Mouse (Mus musculus): ENCODE results near the gene Gm14744. TPM values are rescaled to one million over a fixed set of nuclear protein-coding genes. Genes with fewer than 3 reads are reported as not detected.
"Not testable (repeated sequence)": the region's sequence is repeated elsewhere in the genome, so short reads cannot be mapped to it uniquely, and the experiment has no call there.

Gene Gm14744
- not detected in 2 replicates for polyA plus RNA-seq (2015; fragmentation: Nextera tagmentation; extraction: Ambion mirVana)

- WGBS, result 82% methylated on average over 2 of the region's 2 CpGs
- ATAC-seq; H3K4me2 ChIP-seq (replicated peaks); H3K27me3 ChIP-seq (replicated peaks); H3K9me3 ChIP-seq; H3K4me3 ChIP-seq (replicated peaks); H3K36me3 ChIP-seq; H3K4me1 ChIP-seq (replicated peaks); H3K27ac ChIP-seq; H3K9ac ChIP-seq: not testable (repeated sequence)
These were observed at the start of gene Gm14744 for GRCm38 (mm10) chrX:77864458-77864857. TSS of gene Gm14744 (plus strand) at chrX:77864758.

GRCm38 (mm10) chrX:77853523-77853922, 11.0 kb upstream of the Gm14744 start, which contains the start of gene Pbsn:
TSS of gene Pbsn (minus strand) at chrX:77853623.
- Histone ChIP-seq H3K4me1 (replicated peaks) (no peaks in the 10 kb centered on the region), H3K4me2 (replicated peaks) (no peak within 1 kb of the TSS), H3K9me3 (no peaks in the 10 kb centered on the region), H3K36me3 (no peaks in the 10 kb centered on the region), H3K9ac (no peak within 1 kb of the TSS), H3K4me3 (replicated peaks) (no peak within 1 kb of the TSS), H3K27me3 (replicated peaks) (no peaks in the 10 kb centered on the region), H3K27ac (no peak within 1 kb of the TSS)
- WGBS, result 85% methylated on average over 1 of the region's 1 CpGs
- ATAC-seq, result no peak

- not testable (repeated sequence) for H3K9ac ChIP-seq; H3K4me3 ChIP-seq (replicated peaks); H3K4me1 ChIP-seq (replicated peaks); H3K36me3 ChIP-seq; H3K9me3 ChIP-seq; H3K27me3 ChIP-seq (replicated peaks); H3K27ac ChIP-seq; H3K4me2 ChIP-seq (replicated peaks); ATAC-seq
- 50% methylated on average over 2 of the region's 4 CpGs for whole genome bisulfite sequencing
These were observed 15.5 kb downstream of the Gm14744 start for GRCm38 (mm10) chrX:77880033-77880432.

Other genes with a start within 250 kb of the Gm14744 start
- gene Prkx, start 68.5 kb upstream of the Gm14744 start, polyA plus RNA-seq (2015; fragmentation: Nextera tagmentation; extraction: Ambion mirVana), result 8.7 and 9.2 TPM in 2 replicates
- not detected in 2 replicates for gene Pbsn, start 11.1 kb upstream of the Gm14744 start, polyA plus RNA-seq (2015; fragmentation: Nextera tagmentation; extraction: Ambion mirVana)
- gene 5430402E10Rik, start 60.3 kb downstream of the Gm14744 start, polyA plus RNA-seq (2015; fragmentation: Nextera tagmentation; extraction: Ambion mirVana), result not detected in 2 replicates
- gene Obp1a, start 226.6 kb downstream of the Gm14744 start, polyA plus RNA-seq (2015; fragmentation: Nextera tagmentation; extraction: Ambion mirVana), result not detected in 2 replicates

Measured in intestine, embryonic 15.5 days (tissue).